Mouse (Mus musculus): ENCODE measurements around the gene Arhgap28. TPM values are rescaled to one million over a fixed set of nuclear protein-coding genes. Genes with fewer than 3 reads are reported as not detected.

Arhgap28 gene
- polyA plus RNA-seq, 1 experiment, result 0.77 TPM

- TF ChIP-seq CTCF (IDR thresholded peaks at IDR 0.05; ENCODE audit: borderline replicate concordance, control insufficient read depth, extremely low read depth, insufficient read depth, low read length, poor library complexity) (no peak), POLR2A (IDR thresholded peaks at IDR 0.05; ENCODE audit: control insufficient read depth, extremely low read depth, insufficient read depth, low read length, poor library complexity) (no peak)
- H3K36me3 ChIP-seq (ENCODE audit: control insufficient read depth, insufficient read depth, low read length), result no peaks in the 10 kb centered on the region
- WGBS, result 16% methylated on average over 10 of the region's 10 CpGs
- no peak overlapping the region for H3K27ac ChIP-seq (ENCODE audit: control insufficient read depth, insufficient read depth, low read length)
- H3K4me1 ChIP-seq (replicated peaks; ENCODE audit: control insufficient read depth, insufficient read depth, low read length), result no peaks in the 10 kb centered on the region
- no peak overlapping the region for H3K4me3 ChIP-seq (ENCODE audit: control insufficient read depth, insufficient read depth, low read length)
- H3K27me3 ChIP-seq (ENCODE audit: control insufficient read depth, insufficient read depth, low read length), result no peaks in the 10 kb centered on the region; the same call in 1 of the 2 replicates
- no peak for DNase-seq
These were observed 836 bp upstream of the Arhgap28 start for GRCm38 (mm10) chr17:68004581-68005330.

- Histone ChIP-seq H3K27ac (ENCODE audit: control insufficient read depth, insufficient read depth, low read length) (no peak overlapping the region), H3K27me3 (ENCODE audit: control insufficient read depth, insufficient read depth, low read length) (no peaks in the 10 kb centered on the region; the same call in 1 of the 2 replicates), H3K4me3 (ENCODE audit: control insufficient read depth, insufficient read depth, low read length) (no peak overlapping the region), H3K4me1 (replicated peaks; ENCODE audit: control insufficient read depth, insufficient read depth, low read length) (no peaks in the 10 kb centered on the region), H3K36me3 (ENCODE audit: control insufficient read depth, insufficient read depth, low read length) (no peaks in the 10 kb centered on the region)
- WGBS, result 50% methylated on average over 17 of the region's 17 CpGs
- TF ChIP-seq CTCF (IDR thresholded peaks at IDR 0.05; ENCODE audit: borderline replicate concordance, control insufficient read depth, extremely low read depth, insufficient read depth, low read length, poor library complexity) (no peak), POLR2A (IDR thresholded peaks at IDR 0.05; ENCODE audit: control insufficient read depth, extremely low read depth, insufficient read depth, low read length, poor library complexity) (no peak)
- DNase-seq, result no peak
These were observed 1.0 kb downstream of the Arhgap28 start for GRCm38 (mm10) chr17:68002608-68003595.

GRCm38 (mm10) chr17:67999801-68000200, 4.1 kb downstream of the Arhgap28 start:
- Histone ChIP-seq H3K4me1 (replicated peaks; ENCODE audit: control insufficient read depth, insufficient read depth, low read length) (no peaks in the 10 kb centered on the region), H3K4me3 (ENCODE audit: control insufficient read depth, insufficient read depth, low read length) (no peak overlapping the region), H3K36me3 (ENCODE audit: control insufficient read depth, insufficient read depth, low read length) (no peaks in the 10 kb centered on the region), H3K27me3 (ENCODE audit: control insufficient read depth, insufficient read depth, low read length) (no peaks in the 10 kb centered on the region; the same call in 1 of the 2 replicates), H3K27ac (ENCODE audit: control insufficient read depth, insufficient read depth, low read length) (no peak overlapping the region)
- TF ChIP-seq POLR2A (IDR thresholded peaks at IDR 0.05; ENCODE audit: control insufficient read depth, extremely low read depth, insufficient read depth, low read length, poor library complexity) (no peak), CTCF (IDR thresholded peaks at IDR 0.05; ENCODE audit: borderline replicate concordance, control insufficient read depth, extremely low read depth, insufficient read depth, low read length, poor library complexity) (no peak)
- DNase-seq, result no peak
- 32% methylated on average over 8 of the region's 8 CpGs for WGBS

GRCm38 (mm10) chr17:67996769-67997155, 7.2 kb downstream of the Arhgap28 start:
- no peaks in the 10 kb centered on the region for H3K4me1 ChIP-seq (replicated peaks; ENCODE audit: control insufficient read depth, insufficient read depth, low read length)
- H3K27ac ChIP-seq (ENCODE audit: control insufficient read depth, insufficient read depth, low read length), result no peak overlapping the region
- H3K36me3 ChIP-seq (ENCODE audit: control insufficient read depth, insufficient read depth, low read length), result no peaks in the 10 kb centered on the region
- H3K4me3 ChIP-seq (ENCODE audit: control insufficient read depth, insufficient read depth, low read length), result no peak overlapping the region
- no peak for TF ChIP-seq POLR2A (IDR thresholded peaks at IDR 0.05; ENCODE audit: control insufficient read depth, extremely low read depth, insufficient read depth, low read length, poor library complexity)
- TF ChIP-seq CTCF (IDR thresholded peaks at IDR 0.05; ENCODE audit: borderline replicate concordance, control insufficient read depth, extremely low read depth, insufficient read depth, low read length, poor library complexity), result no peak
- WGBS, result 88% methylated on average over 7 of the region's 7 CpGs
- H3K27me3 ChIP-seq (ENCODE audit: control insufficient read depth, insufficient read depth, low read length), result no peaks in the 10 kb centered on the region
- no peak for DNase-seq

GRCm38 (mm10) chr17:67996097-67996768, 7.7 kb downstream of the Arhgap28 start:
- Histone ChIP-seq H3K36me3 (ENCODE audit: control insufficient read depth, insufficient read depth, low read length) (no peaks in the 10 kb centered on the region), H3K27ac (ENCODE audit: control insufficient read depth, insufficient read depth, low read length) (no peak overlapping the region), H3K4me1 (replicated peaks; ENCODE audit: control insufficient read depth, insufficient read depth, low read length) (no peaks in the 10 kb centered on the region), H3K27me3 (ENCODE audit: control insufficient read depth, insufficient read depth, low read length) (no peaks in the 10 kb centered on the region), H3K4me3 (ENCODE audit: control insufficient read depth, insufficient read depth, low read length) (no peak overlapping the region)
- no peak for TF ChIP-seq POLR2A (IDR thresholded peaks at IDR 0.05; ENCODE audit: control insufficient read depth, extremely low read depth, insufficient read depth, low read length, poor library complexity)
- TF ChIP-seq CTCF (IDR thresholded peaks at IDR 0.05; ENCODE audit: borderline replicate concordance, control insufficient read depth, extremely low read depth, insufficient read depth, low read length, poor library complexity), result no peak
- DNase-seq, result no peak
- WGBS, result 7% methylated on average over 14 of the region's 14 CpGs

All from thymus, adult 2 months (tissue).